Mouse (Mus musculus) C2C12 (cell line): ENCODE data around the gene Atp6v0d1. TPM values are rescaled to one million over a fixed set of nuclear protein-coding genes. Genes with fewer than 3 reads are reported as not detected.
A peak's percentile ranks its signal among the peaks of the same experiment; 100 is the strongest.
"Not testable (repeated sequence)": the region's sequence is repeated elsewhere in the genome, so short reads cannot be mapped to it uniquely, and the experiment has no call there.

Experiments
- H3K27me3 ChIP-seq: one replicate; pipeline ENCODE4 v1.6.1; 2011; ENCODE audit not compliant: control insufficient read depth, insufficient read depth, insufficient read length
- H3K36me3 ChIP-seq: one replicate; pipeline ENCODE4 v1.6.1; 2011; ENCODE audit not compliant: control insufficient read depth, insufficient read depth
- H3K4me3 ChIP-seq: one replicate; pipeline ENCODE4 v1.5.1; 2011; ENCODE audit warnings: mild to moderate bottlenecking, control low read depth; ENCODE audit not compliant: poor library complexity, insufficient read depth, severe bottlenecking
- H3K79me2 ChIP-seq: one replicate; pipeline ENCODE4 v1.6.1; 2011; ENCODE audit not compliant: control insufficient read depth, insufficient read depth
- H3K79me3 ChIP-seq: one replicate; pipeline ENCODE4 v1.6.1; 2011; ENCODE audit warnings: low read depth, control low read depth
- H3ac ChIP-seq: one replicate; pipeline ENCODE3; 2011; ENCODE audit warnings: low read depth; ENCODE audit not compliant: control insufficient read depth, insufficient read length
- CEBPB ChIP-seq: IDR thresholded peaks from one replicate; pipeline ENCODE4 v1.6.1; 2011; ENCODE audit warnings: low read depth, mild to moderate bottlenecking, control low read depth, moderate library complexity
- CTCF ChIP-seq: IDR thresholded peaks from one replicate; pipeline ENCODE4 v1.5.1; 2011; ENCODE audit not compliant: control insufficient read depth, insufficient read depth, insufficient read length
- FOSL1 ChIP-seq: IDR thresholded peaks from one replicate; pipeline ENCODE4 v1.8.0; 2011; ENCODE audit warnings: mild to moderate bottlenecking, low read length; ENCODE audit not compliant: poor library complexity, insufficient read depth, severe bottlenecking
- MAX ChIP-seq: IDR thresholded peaks from one replicate; pipeline ENCODE4 v1.6.1; 2011; ENCODE audit warnings: mild to moderate bottlenecking, control low read depth
- MYOD1 ChIP-seq: IDR thresholded peaks from one replicate; pipeline ENCODE4 v1.6.1; 2011; ENCODE audit warnings: low read depth; ENCODE audit not compliant: control insufficient read depth, insufficient read length
- MYOG ChIP-seq: IDR thresholded peaks from one replicate; pipeline ENCODE4 v1.6.1; 2011; ENCODE audit not compliant: control insufficient read depth, insufficient read length; ENCODE audit errors: extremely low read depth
- USF1 ChIP-seq: IDR thresholded peaks from one replicate; pipeline ENCODE4 v1.6.1; 2011; ENCODE audit warnings: low read depth, mild to moderate bottlenecking, control low read depth, moderate library complexity
- polyA plus RNA-seq: library from polyadenylated mRNA; unstranded; fragments of >200 nt; fragmentation: generic; extraction: Trizol; gene quantifications from one replicate; pipeline ENCODE4 v1.2.1, GENCODE M21; 2012; ENCODE audit warnings: missing spikeins

Atp6v0d1 gene
- polyA plus RNA-seq, 1 experiment = 95.1 TPM

GRCm38 (mm10) chr8:105604804-105605381 lies 39.0 kb upstream of the Atp6v0d1 start, which contains the start of gene Ripor1:
Gene Ripor1 (plus strand): TSS chr8:105605255.
- Histone ChIP-seq H3K36me3 (no peaks in the 10 kb centered on the region), H3K4me3 (peak within 1 kb of the TSS; percentile 68), H3ac (peak within 1 kb of the TSS; percentile 99), H3K79me3 (peaks cover 26% of the 10 kb centered on the region), H3K79me2 (peaks cover 46% of the 10 kb centered on the region), H3K27me3 (no peaks in the 10 kb centered on the region)
- TF ChIP-seq FOSL1 (no peak), MAX (no peak), MYOG (no peak), MYOD1 (peak; percentile 14), USF1 (no peak), CTCF (peak; percentile 0), CEBPB (no peak)

GRCm38 (mm10) chr8:105602540-105602939 lies 36.7 kb upstream of the Atp6v0d1 start:
- not testable (repeated sequence) for H3K36me3 ChIP-seq, H3K4me3 ChIP-seq, H3K27me3 ChIP-seq, H3ac ChIP-seq
- H3K79me3 ChIP-seq = peaks cover 10% of the 10 kb centered on the region
- peaks cover 22% of the 10 kb centered on the region for H3K79me2 ChIP-seq

DNA sequence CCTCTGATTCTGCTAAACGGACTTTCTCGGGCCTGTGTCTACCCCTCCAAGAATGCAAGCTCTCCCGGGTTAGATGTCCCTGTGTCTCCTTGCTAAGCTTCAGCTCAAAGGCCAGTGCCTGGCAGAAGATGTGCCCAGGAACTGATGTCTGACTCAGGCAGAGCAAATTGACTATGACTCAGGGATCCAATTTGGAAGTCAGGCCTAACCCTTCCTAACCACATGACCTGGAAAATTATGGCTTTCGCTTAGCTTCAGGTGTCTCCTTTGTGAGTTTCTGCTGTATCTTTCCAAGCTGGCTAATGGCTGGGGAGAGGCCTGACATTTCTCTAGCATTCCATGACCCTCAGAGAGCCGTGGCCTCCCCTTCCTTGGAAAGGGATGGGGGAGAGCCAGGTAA lies 35.5 kb upstream of the Atp6v0d1 start:
- Histone ChIP-seq H3ac (peak overlapping the region; percentile 33), H3K79me3 (peaks cover 2% of the 10 kb centered on the region), H3K27me3 (no peaks in the 10 kb centered on the region), H3K4me3 (no peak overlapping the region), H3K36me3 (no peaks in the 10 kb centered on the region), H3K79me2 (peaks cover 10% of the 10 kb centered on the region)
- TF ChIP-seq MYOD1 (no peak), CEBPB (no peak), CTCF (no peak), USF1 (peak; percentile 72), MAX (no peak)

DNA sequence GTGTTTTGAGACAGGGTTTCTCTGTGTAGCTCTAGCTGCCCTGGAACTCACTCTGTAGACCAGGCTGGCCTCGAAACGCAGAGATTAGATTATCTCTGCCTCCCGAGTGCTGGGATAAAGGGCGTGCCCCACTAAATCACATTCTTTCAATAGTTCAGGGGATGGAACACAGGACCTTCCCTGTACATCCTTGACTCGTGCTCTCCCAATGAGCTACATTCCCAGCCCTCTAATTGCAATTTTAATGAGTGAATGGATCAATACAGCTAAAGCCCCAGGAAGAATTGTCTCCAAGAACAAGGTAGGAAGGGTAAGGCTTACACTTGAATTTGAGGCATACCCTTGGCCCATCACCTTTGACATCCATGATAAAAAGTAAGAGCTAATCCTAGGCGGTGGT lies 32.9 kb upstream of the Atp6v0d1 start:
- Histone ChIP-seq H3K27me3 (no peaks in the 10 kb centered on the region), H3K79me3 (no peaks in the 10 kb centered on the region), H3K36me3 (no peaks in the 10 kb centered on the region), H3ac (no peak overlapping the region), H3K79me2 (peaks cover 14% of the 10 kb centered on the region), H3K4me3 (no peak overlapping the region)
- TF ChIP-seq MYOG = no peak
- no peak for TF ChIP-seq MYOD1
- no peak for TF ChIP-seq MAX
- no peak for TF ChIP-seq CEBPB
- no peak for TF ChIP-seq FOSL1
- no peak for TF ChIP-seq USF1
- no peak for TF ChIP-seq CTCF

DNA sequence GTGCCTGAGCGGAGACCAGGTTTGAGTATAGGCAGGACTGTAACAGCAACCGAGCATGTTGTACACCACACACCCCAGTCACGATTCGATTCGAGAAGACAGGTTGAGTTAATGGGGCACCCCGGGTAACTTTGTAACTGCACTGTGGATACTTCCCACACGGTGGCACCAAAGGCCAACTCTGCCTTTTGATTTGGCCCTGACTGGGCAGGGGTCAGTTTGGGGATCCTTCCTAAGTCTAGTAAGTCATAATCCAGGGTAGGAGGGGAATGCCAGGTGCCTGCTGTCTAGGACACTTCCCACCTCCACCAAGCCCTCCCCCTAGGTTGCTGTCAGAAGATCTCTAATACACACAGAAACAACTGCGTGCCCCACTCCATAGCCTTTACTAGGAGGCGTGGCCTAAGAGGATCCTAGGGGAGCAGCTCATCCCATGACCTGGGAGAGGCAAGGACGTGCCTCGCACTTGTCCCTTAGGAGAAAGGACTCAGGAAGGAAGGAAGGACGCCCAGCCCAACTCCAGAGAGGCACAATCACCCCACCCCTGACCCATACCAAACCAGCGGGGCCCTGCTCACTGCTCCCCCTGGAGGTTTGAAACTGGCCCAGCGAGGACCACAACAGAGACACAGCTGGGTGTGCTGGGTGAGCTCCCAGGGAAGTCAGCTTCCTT lies 30.7 kb upstream of the Atp6v0d1 start:
- Histone ChIP-seq H3K4me3 (no peak overlapping the region), H3ac (peak overlapping the region; percentile 30), H3K79me3 (no peaks in the 10 kb centered on the region), H3K36me3 (no peaks in the 10 kb centered on the region), H3K27me3 (no peaks in the 10 kb centered on the region), H3K79me2 (peaks cover 14% of the 10 kb centered on the region)
- TF ChIP-seq MYOD1 (no peak), USF1 (no peak), CTCF (peak; percentile 70), MYOG (no peak), MAX (no peak), CEBPB (no peak)

GRCm38 (mm10) chr8:105594451-105595242 lies 28.8 kb upstream of the Atp6v0d1 start:
- H3K79me3 ChIP-seq = no peaks in the 10 kb centered on the region
- no peaks in the 10 kb centered on the region for H3K36me3 ChIP-seq
- H3K79me2 ChIP-seq = peaks cover 14% of the 10 kb centered on the region
- peak overlapping the region; percentile 45 for H3ac ChIP-seq
- no peak for TF ChIP-seq MYOD1
- TF ChIP-seq CTCF = no peak
- H3K27me3 ChIP-seq = no peaks in the 10 kb centered on the region
- H3K4me3 ChIP-seq = peak overlapping the region; percentile 33
